Mouse (Mus musculus): Measurements from ENCODE around the gene Calr4. TPM values are rescaled to one million over a fixed set of nuclear protein-coding genes. Genes with fewer than 3 reads are reported as not detected.

The Calr4 gene
- polyA plus RNA-seq, 1 experiment from 2014 or later, result 0.28 TPM

DNA sequence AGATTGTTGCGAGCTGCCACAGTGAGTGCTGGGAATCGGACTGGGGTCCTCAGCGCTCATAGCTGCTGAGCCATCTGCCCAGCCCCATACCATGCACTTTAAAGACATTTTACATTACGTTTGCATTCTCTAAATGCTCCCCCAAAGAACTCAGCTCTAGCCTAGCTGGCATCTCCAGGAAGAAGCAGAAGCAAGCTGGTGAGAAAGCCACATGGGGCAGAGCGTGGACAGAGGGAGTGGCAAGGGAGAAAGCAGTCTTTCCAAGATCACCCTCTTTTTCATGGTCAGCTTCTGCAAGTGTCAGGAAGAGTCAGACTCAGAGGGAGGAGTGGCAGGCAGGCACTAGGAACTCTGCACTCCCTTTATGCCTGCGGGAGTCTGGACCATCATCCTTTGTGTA lies 22.5 kb downstream of the Calr4 start:
- H3K4me2 ChIP-seq (replicated peaks), result no peak overlapping the region
- H3K4me3 ChIP-seq, result no peak overlapping the region
- no peaks in the 10 kb centered on the region for H3K4me1 ChIP-seq
- no peaks in the 10 kb centered on the region for H3K9me3 ChIP-seq
- H3K27me3 ChIP-seq, result no peaks in the 10 kb centered on the region
- no peak overlapping the region for H3K27ac ChIP-seq
- H3K36me3 ChIP-seq, result no peaks in the 10 kb centered on the region
- no peak overlapping the region for H3K9ac ChIP-seq
- no peak for ATAC-seq (ENCODE audit: insufficient number of reproducible peaks, insufficient read depth, low FRiP score, low TSS enrichment)
- WGBS, result 79% methylated on average over 6 of the region's 6 CpGs

GRCm38 (mm10) chr4:109257639-109258038 lies 23.4 kb downstream of the Calr4 start:
- H3K36me3 ChIP-seq, result no peaks in the 10 kb centered on the region
- H3K4me1 ChIP-seq, result no peaks in the 10 kb centered on the region
- H3K4me2 ChIP-seq (replicated peaks), result no peak overlapping the region
- no peak for ATAC-seq (ENCODE audit: insufficient number of reproducible peaks, insufficient read depth, low FRiP score, low TSS enrichment)
- no peaks in the 10 kb centered on the region for H3K9me3 ChIP-seq
- no peaks in the 10 kb centered on the region for H3K27me3 ChIP-seq
- no peak overlapping the region for H3K27ac ChIP-seq
- no peak overlapping the region for H3K9ac ChIP-seq
- no peak overlapping the region for H3K4me3 ChIP-seq

- Histone ChIP-seq H3K27me3 (no peaks in the 10 kb centered on the region), H3K9ac (no peak overlapping the region), H3K4me3 (no peak overlapping the region), H3K27ac (no peak overlapping the region), H3K4me1 (no peaks in the 10 kb centered on the region), H3K9me3 (no peaks in the 10 kb centered on the region), H3K36me3 (no peaks in the 10 kb centered on the region), H3K4me2 (replicated peaks) (no peak overlapping the region)
- WGBS, result 58% methylated on average over 6 of the region's 6 CpGs
- no peak for ATAC-seq (ENCODE audit: insufficient number of reproducible peaks, insufficient read depth, low FRiP score, low TSS enrichment)
Measured at GRCm38 (mm10) chr4:109262068-109262467, 27.8 kb downstream of the Calr4 start.

DNA sequence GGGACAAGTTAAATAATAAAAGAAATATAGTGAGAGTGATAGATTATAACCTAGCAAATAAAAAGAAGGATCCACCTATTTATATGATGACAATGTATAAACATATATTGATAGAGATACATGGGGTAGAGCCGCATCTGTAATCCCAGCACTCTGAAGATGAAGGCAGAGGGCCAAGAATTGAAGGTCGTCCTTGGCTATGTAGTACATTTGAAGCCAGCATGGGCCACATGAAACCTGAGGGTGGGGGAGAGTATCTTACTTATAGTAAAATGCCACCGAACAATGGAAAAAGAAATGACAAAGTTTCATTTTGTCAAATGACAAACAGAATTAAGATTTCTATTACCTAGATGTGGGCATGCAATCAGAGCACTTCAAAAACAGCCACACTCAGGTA lies 31.8 kb downstream of the Calr4 start:
- Histone ChIP-seq H3K9ac (no peak overlapping the region), H3K36me3 (no peaks in the 10 kb centered on the region), H3K9me3 (no peaks in the 10 kb centered on the region), H3K27ac (no peak overlapping the region), H3K4me3 (no peak overlapping the region), H3K4me2 (replicated peaks) (no peak overlapping the region), H3K27me3 (no peaks in the 10 kb centered on the region), H3K4me1 (no peaks in the 10 kb centered on the region)
- 87% methylated on average over 3 of the region's 3 CpGs for WGBS
- ATAC-seq (ENCODE audit: insufficient number of reproducible peaks, insufficient read depth, low FRiP score, low TSS enrichment), result no peak

- no peak overlapping the region for H3K27ac ChIP-seq
- no peaks in the 10 kb centered on the region for H3K9me3 ChIP-seq
- H3K4me2 ChIP-seq (replicated peaks), result no peak overlapping the region
- 68% methylated on average over 2 of the region's 2 CpGs for WGBS
- H3K9ac ChIP-seq, result no peak overlapping the region
- H3K4me1 ChIP-seq, result no peaks in the 10 kb centered on the region
- H3K36me3 ChIP-seq, result no peaks in the 10 kb centered on the region
- ATAC-seq (ENCODE audit: insufficient number of reproducible peaks, insufficient read depth, low FRiP score, low TSS enrichment), result no peak
- no peaks in the 10 kb centered on the region for H3K27me3 ChIP-seq
- no peak overlapping the region for H3K4me3 ChIP-seq
Measured at GRCm38 (mm10) chr4:109266744-109267143, 32.5 kb downstream of the Calr4 start.

DNA sequence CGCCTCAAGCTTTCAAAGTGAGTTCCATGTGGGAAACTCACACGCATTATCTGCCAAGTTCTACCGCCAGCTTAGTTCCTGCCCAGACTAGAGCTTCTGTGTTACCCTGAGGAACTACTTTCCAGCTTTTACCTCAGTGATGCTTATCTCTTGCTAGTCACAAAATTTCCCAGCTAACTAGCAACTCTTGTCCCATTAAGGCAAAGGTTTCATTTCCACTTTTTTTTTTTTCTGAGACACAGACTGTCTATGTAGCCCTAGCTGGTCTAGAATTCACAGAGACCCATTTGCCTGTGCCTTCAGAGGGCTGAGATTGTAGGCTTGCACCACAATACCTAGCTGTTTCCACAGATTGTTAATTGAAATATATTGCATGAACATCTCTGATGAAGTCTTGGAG lies 33.2 kb downstream of the Calr4 start:
- H3K9me3 ChIP-seq, result no peaks in the 10 kb centered on the region
- no peak overlapping the region for H3K27ac ChIP-seq
- no peak overlapping the region for H3K9ac ChIP-seq
- WGBS, result 88% methylated on average over 3 of the region's 3 CpGs
- no peak overlapping the region for H3K4me3 ChIP-seq
- no peaks in the 10 kb centered on the region for H3K4me1 ChIP-seq
- ATAC-seq (ENCODE audit: insufficient number of reproducible peaks, insufficient read depth, low FRiP score, low TSS enrichment), result no peak
- H3K36me3 ChIP-seq, result no peaks in the 10 kb centered on the region
- no peak overlapping the region for H3K4me2 ChIP-seq (replicated peaks)
- H3K27me3 ChIP-seq, result no peaks in the 10 kb centered on the region

- Histone ChIP-seq H3K4me2 (replicated peaks) (no peak overlapping the region), H3K27ac (no peak overlapping the region), H3K36me3 (no peaks in the 10 kb centered on the region), H3K4me1 (no peaks in the 10 kb centered on the region), H3K27me3 (no peaks in the 10 kb centered on the region), H3K9ac (no peak overlapping the region), H3K9me3 (no peaks in the 10 kb centered on the region), H3K4me3 (no peak overlapping the region)
- no peak for ATAC-seq (ENCODE audit: insufficient number of reproducible peaks, insufficient read depth, low FRiP score, low TSS enrichment)
- WGBS, result 86% methylated on average over 3 of the region's 3 CpGs
Measured at GRCm38 (mm10) chr4:109268903-109269302, 34.6 kb downstream of the Calr4 start.

GRCm38 (mm10) chr4:109271803-109272202 lies 37.5 kb downstream of the Calr4 start:
- no peaks in the 10 kb centered on the region for H3K4me1 ChIP-seq
- no peaks in the 10 kb centered on the region for H3K27me3 ChIP-seq
- H3K9ac ChIP-seq, result no peak overlapping the region
- no peak for ATAC-seq (ENCODE audit: insufficient number of reproducible peaks, insufficient read depth, low FRiP score, low TSS enrichment)
- no peaks in the 10 kb centered on the region for H3K36me3 ChIP-seq
- H3K4me2 ChIP-seq (replicated peaks), result no peak overlapping the region
- H3K27ac ChIP-seq, result no peak overlapping the region
- no peak overlapping the region for H3K4me3 ChIP-seq
- WGBS, result 90% methylated on average over 4 of the region's 4 CpGs
- no peaks in the 10 kb centered on the region for H3K9me3 ChIP-seq

DNA sequence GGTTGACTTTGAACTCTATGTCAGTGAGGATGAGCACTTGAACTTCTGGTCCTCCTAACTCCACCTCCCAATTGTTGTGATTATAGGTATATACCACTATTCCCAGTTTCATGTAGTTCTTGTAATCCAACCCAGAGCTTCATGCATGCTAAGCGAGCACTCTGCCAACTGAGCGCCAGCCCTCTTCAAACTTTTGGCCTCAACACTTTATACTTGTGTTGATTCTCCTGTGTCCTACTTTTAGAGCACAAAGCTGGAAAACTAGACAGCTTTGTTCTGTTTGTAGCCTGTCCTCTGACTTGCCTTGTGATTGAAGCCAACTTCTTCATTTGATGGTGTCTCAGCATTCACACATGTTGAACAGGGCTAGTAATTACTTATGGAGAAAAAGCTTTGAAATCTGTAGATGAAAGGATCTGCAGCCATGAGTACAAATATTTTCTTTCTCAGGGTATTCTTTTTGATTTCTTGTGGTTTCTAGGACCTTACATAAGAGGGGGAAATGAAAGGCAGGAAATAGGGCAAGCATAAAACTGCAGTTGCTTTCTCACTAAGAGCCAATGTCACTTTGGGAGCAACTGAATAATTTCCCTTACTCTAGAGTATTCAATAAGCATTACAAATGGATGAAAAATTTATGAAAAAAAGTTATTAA lies 39.4 kb downstream of the Calr4 start:
- no peak for ATAC-seq (ENCODE audit: insufficient number of reproducible peaks, insufficient read depth, low FRiP score, low TSS enrichment)
- 84% methylated on average over 2 of the region's 2 CpGs for WGBS
- no peak overlapping the region for H3K4me3 ChIP-seq
- H3K4me1 ChIP-seq, result no peaks in the 10 kb centered on the region
- H3K4me2 ChIP-seq (replicated peaks), result no peak overlapping the region
- no peaks in the 10 kb centered on the region for H3K27me3 ChIP-seq
- no peak overlapping the region for H3K27ac ChIP-seq
- H3K9ac ChIP-seq, result no peak overlapping the region
- no peaks in the 10 kb centered on the region for H3K36me3 ChIP-seq
- H3K9me3 ChIP-seq, result no peaks in the 10 kb centered on the region

DNA sequence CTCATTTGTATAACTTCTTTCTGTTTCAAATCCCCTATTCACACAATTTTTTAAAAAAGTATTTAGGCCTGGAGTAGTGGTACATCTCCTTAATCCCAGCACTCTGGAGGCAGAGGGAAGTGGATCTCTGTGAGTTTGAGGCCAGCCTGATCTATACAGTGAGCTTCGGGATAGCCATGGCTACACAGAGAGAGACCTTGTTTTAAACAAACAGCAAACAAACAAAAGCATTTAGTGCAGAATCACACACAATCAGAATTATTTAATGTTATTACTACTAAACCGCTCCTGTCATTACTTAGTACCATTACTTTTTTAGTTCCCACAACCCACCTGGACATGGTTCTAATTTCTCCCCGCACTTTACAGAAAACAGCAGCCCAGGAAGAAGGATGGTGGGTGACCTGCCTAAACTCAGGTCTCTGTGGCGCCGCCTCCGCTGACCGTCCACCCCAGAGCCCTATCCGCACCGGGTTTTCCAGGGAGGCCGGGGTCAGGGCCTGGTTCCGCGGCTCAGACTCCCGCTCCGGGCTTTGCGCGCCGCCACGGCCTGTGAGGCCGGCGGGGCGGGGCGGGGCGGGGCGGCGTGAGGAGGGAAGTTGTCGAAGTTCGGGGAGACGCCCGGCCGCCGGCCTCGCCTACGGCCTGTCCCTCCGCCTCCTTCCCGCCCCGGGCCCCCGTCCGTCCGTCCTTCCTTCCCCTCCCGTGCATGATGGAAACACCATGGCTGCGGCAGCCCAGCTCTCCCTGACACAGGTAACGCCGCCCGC lies 45.6 kb downstream of the Calr4 start, which contains the start of gene Eps15:
Eps15 (plus strand) TSS at position 580 of the 770 bp plus-strand sequence.
- no peaks in the 10 kb centered on the region for H3K36me3 ChIP-seq

DNA sequence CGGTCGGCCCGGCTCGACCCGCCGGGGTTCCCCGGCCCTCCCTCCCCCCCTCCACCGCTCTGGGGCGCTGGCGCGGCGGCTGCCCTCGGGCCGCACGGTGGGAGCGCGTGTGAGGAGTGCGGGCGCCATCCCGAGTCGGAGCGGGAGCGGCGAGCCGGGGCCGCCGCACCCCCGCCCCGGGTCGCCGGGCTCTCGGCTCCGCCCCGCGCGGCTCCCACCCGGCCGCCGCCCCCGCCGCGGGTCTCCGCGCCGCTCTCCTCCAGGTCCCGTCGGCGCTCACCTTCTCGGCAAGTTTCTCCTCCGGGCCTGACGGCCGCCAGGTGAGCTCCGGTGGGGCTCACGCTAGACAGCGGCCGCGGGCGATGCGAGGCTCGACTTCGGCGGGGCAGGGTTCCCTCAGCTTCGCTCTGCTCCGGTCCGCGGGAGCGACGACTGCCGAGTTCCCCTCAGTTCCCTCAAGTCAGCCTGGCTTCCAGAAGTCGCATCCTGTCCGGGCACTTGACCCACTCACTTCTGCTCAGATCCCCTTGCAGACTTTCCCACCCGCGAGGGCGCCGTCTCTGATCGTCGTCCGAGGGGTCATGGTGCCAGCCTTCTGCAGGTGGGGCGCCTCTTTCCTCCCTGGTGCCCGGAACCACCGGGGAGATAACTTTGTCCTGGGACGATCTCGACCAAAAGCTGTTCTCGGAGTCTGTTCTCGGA lies 46.3 kb downstream of the Calr4 start:
- no peaks in the 10 kb centered on the region for H3K27me3 ChIP-seq
- no peaks in the 10 kb centered on the region for H3K9me3 ChIP-seq
- under 1% methylated on average over 52 of the region's 85 CpGs for WGBS
- peak overlapping the region; percentile 81 for H3K27ac ChIP-seq
- peak overlapping the region; percentile 86 for H3K9ac ChIP-seq
- peaks cover 13% of the 10 kb centered on the region; the same call in 1 of the 2 replicates for H3K4me1 ChIP-seq
- H3K4me2 ChIP-seq (replicated peaks), result peak overlapping the region; percentile 68
- H3K4me3 ChIP-seq, result peak overlapping the region; percentile 88
- no peaks in the 10 kb centered on the region for H3K36me3 ChIP-seq
- peak; percentile 86 for ATAC-seq (ENCODE audit: insufficient number of reproducible peaks, insufficient read depth, low FRiP score, low TSS enrichment)

More for the DNA sequence above, 45.6 kb downstream of the Calr4 start, which contains the start of gene Eps15:
- H3K27me3 ChIP-seq, result no peaks in the 10 kb centered on the region
- H3K4me3 ChIP-seq, result peak within 1 kb of the TSS; percentile 88
- ATAC-seq (ENCODE audit: insufficient number of reproducible peaks, insufficient read depth, low FRiP score, low TSS enrichment), result peak; percentile 91
- peaks cover 13% of the 10 kb centered on the region; the same call in 1 of the 2 replicates for H3K4me1 ChIP-seq
- H3K9ac ChIP-seq, result peak within 1 kb of the TSS; percentile 86
- peak within 1 kb of the TSS; percentile 68 for H3K4me2 ChIP-seq (replicated peaks)
- peak within 1 kb of the TSS; percentile 81 for H3K27ac ChIP-seq
- H3K9me3 ChIP-seq, result no peaks in the 10 kb centered on the region
- WGBS, result 4% methylated on average over 38 of the region's 44 CpGs

Measured in embryonic facial prominence, embryonic 12.5 days (tissue).